Mouse (Mus musculus): ENCODE data around the gene Col1a1.
A peak's percentile ranks its signal among the peaks of the same experiment; 100 is the strongest.
"Not testable (repeated sequence)": the region's sequence is repeated elsewhere in the genome, so short reads cannot be mapped to it uniquely, and the experiment has no call there.

The Col1a1 gene

GRCm38 (mm10) chr11:94937787-94938186 lies 1.8 kb downstream of the Col1a1 start:
- no peak for DNase-seq (ENCODE audit: low read depth, low spot score)

DNA sequence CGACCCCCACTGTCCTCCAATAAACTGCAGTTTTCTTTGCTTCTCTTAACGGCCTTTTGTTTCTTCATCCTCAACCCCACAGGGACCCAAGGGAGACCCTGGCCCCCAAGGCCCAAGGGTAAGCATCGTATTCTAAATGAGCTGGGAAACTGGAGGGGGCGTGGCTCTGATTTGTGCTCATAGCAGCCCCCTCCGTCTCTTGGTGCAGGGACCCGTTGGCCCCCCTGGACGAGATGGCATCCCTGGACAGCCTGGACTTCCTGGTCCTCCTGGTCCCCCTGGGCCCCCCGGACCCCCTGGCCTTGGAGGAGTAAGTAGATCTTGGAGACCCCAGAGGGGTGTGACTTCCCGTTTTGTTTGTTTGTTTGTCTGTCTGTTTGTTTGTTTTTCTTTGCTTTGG lies 2.3 kb downstream of the Col1a1 start:
- no peak for DNase-seq (ENCODE audit: low read depth, low spot score)

DNA sequence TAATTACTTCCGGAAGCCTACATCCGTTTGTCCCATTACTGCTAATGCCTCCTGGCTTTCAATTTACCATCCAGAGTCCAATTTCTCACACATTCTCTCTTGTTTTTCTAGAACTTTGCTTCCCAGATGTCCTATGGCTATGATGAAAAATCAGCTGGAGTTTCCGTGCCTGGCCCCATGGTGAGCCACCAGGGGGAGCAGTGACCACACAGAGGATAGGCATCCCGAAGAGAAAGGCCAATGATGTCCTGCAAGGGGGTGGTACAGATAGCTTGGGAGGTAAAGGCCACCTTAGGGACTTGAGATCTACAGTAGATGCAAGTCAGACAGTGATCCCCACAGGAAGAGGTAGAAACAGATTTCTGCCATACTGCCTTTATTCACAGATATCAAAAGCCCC lies 3.3 kb downstream of the Col1a1 start:
- peak; percentile 79 for DNase-seq (ENCODE audit: low read depth, low spot score)

DNA sequence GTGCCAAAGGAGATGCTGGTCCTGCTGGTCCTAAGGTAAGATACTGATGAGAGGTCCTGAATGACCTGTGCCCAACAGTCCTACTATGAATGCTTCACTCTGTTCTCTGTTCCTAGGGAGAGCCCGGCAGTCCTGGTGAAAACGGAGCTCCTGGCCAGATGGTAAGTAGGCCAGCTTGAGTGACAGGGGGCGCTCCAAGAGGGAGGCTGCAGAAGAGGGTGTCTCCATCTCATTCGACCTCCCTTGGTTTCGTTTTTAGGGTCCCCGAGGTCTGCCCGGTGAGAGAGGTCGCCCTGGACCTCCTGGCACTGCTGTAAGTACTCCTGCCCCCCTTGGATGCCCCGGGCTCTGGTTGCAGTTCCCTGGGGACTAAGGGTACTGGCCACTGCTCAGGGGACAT lies 5.1 kb downstream of the Col1a1 start:
- DNase-seq (ENCODE audit: low read depth, low spot score): no peak

DNA sequence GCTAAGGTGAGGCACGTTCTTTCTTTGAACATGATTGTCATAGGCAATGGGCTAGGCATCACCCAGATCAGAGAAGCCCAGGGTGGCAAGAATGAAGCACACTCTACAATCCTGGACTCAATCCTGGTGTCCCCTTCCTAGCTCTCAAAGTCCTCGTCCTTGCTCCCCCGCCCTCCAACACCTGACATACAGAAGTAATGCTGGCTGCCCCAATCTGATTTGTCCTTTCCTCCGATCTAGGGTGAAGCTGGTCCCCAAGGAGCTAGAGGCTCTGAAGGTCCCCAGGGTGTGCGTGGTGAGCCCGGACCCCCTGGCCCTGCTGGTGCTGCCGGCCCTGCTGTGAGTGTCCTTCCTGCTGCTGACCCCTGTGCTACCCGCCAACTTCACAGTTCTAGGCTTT lies 5.8 kb downstream of the Col1a1 start:
- no peak for DNase-seq (ENCODE audit: low read depth, low spot score)

DNA sequence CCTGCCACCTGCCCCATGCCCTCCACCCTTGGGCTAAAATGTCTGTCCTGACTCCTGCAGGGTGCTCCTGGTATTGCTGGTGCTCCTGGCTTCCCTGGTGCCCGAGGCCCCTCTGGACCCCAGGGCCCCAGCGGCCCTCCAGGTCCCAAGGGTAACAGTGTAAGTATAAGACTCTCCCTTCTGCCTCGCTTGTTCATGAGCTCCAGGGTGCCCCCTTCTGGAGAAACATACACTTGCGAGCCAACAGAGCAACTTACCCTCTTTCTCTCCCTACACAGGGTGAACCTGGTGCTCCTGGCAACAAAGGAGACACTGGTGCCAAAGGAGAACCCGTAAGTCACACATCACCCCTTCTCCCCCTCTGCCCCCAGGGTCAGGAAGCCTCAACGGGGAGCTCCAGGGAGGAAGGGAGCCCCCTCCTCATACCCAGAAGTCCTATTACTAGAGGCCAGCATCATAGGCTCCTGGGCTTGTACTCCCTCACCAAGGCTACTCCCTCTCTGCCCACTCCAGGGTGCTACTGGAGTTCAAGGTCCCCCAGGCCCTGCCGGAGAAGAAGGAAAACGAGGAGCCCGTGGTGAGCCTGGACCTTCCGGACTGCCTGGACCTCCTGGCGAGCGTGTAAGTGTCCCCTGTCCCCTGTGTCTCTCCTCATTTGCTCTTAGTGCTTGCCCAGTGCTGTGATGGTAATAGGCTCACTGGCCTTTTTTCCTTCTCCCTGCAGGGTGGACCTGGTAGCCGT lies 6.4 kb downstream of the Col1a1 start:
- DNase-seq (ENCODE audit: low read depth, low spot score): peak; percentile 58

DNA sequence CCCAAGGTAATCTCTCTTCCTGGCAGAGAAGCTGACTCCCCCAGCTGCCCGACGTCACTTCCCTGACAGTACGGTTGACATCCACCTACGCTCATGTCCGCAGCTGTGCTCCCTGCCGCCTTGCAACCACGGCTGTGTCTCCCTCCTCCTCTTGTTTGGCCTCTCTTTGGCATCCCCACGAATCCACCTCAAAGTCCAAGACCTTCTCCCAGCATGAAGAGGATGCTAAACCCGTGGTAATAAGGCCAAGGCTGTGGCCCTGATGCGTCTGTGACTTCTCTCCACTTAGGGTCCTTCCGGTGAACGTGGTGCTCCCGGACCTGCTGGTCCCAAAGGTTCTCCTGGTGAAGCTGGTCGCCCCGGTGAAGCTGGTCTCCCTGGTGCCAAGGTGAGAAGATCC lies 7.0 kb downstream of the Col1a1 start:
- no peak for DNase-seq (ENCODE audit: low read depth, low spot score)

DNA sequence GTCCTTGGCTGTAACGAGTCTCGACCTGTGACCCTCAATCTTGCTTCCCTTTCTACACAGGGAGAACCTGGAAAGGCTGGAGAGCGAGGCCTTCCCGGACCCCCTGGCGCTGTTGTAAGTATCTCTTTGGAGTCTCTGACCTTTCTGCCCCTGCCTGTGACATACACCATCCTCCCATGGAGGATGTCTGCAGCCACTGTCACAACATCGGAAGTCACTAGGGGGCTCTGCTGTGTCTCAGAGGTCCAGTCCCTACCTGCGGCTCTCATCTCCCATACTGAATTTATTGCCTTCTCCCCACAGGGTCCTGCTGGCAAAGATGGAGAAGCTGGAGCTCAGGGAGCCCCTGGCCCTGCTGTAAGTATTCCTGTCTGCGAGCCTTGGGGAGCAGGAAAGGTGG lies 8.3 kb downstream of the Col1a1 start:
- DNase-seq (ENCODE audit: low read depth, low spot score): no peak

- DNase-seq (ENCODE audit: low read depth, low spot score): no peak
Observed at GRCm38 (mm10) chr11:94945236-94945635, 9.2 kb downstream of the Col1a1 start.

GRCm38 (mm10) chr11:94952169-94952568 lies 16.1 kb downstream of the Col1a1 start:
- DNase-seq (ENCODE audit: low read depth, low spot score): no peak

DNA sequence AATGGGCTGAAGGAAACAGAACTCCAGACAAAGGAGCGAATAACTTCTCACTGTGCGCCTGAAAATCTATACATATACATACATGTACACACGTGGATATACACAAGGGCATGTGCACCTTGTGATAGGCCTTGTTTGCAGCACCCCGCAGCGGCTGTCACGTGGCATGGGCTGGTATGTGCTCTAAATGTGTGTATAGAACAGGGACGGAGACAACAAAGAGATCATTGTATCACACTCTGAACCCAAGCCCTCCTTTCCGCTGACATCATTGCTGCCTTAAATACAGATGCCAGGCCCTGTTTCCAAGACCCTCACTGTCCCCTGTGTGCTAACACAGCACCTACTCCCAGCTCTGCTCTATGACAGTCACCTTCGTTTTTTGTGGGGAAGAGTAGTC lies 19.1 kb downstream of the Col1a1 start:
- no peak for DNase-seq (ENCODE audit: low read depth, low spot score)

DNA sequence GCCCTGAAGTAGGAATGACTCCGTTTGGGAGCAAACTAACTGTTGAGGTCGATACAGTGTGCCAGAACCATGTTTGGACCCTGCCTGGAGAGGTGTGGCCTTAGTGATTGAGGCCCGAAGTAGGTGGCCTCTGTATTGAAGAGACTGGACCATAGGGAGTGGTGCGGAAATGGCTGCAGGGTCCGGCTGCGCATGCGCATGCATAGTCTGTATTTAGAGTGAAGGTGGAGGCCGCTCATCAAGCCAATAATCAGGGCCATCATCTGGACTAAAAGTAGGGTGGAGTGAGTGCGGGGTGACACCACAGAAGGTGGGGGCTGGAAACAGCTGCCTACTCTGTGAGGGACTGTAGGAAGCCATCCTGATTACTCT lies 21.7 kb downstream of the Col1a1 start:
- DNase-seq (ENCODE audit: low read depth, low spot score): no peak

GRCm38 (mm10) chr11:94958065-94958858 lies 22.2 kb downstream of the Col1a1 start:
- peak; percentile 71 for DNase-seq (ENCODE audit: low read depth, low spot score)

DNA sequence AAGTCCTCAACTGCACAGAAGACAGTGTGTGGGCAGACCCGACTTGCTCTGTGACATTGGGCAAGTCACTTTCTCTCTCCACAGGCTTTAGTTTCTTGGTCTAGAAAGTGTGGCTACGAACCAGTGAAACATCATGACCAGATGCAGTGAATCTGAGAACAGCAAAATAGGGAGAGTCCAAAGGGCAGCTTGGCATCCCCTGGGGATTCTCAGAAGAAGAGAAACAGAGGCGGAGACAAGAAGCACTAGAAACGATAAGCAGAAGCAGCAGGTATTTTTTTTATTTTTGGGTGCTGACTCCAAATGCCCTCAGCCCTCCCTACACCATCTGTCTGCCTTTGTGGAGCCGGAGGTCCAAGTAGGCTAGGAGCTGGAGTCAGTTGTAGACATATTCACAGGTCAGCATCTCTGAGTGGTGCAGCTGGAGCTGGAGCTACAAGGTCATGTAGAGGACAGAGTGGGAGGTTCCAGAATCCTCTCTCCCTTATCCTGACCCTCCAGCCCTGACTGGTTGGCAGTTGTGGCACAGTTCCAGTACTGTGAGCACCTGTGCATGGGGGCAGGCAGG lies 26.6 kb downstream of the Col1a1 start:
- peak; percentile 53 for DNase-seq (ENCODE audit: low read depth, low spot score)

- DNase-seq (ENCODE audit: low read depth, low spot score): no peak
Observed at GRCm38 (mm10) chr11:94967419-94967818, 31.4 kb downstream of the Col1a1 start, which contains the start of gene Hils1. Gene Hils1, plus strand, starts transcription at chr11:94967593.

DNA sequence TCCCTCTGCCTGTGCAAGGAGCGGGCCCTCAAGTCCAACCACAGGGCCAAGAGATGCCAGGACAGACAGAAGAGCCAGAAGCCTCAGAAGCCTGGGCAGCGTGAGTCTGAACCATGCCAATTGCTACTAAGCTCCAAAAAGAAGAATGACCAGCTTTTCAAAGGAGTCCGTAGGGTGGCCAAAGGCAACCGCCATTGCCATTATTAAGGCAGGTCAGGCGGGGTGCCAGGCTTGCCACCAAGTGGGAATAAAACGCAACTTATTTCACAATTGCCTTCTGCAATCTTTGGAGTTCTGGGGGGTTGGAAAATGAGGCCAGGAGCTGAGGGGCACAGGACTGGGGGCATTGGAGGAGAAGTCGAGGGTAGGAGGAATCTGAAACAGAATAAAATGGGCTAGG lies 32.2 kb downstream of the Col1a1 start:
- DNase-seq (ENCODE audit: low read depth, low spot score): no peak

- not testable (repeated sequence) for DNase-seq (ENCODE audit: low read depth, low spot score)
Observed at GRCm38 (mm10) chr11:94969709-94970108, 33.7 kb downstream of the Col1a1 start.

DNA sequence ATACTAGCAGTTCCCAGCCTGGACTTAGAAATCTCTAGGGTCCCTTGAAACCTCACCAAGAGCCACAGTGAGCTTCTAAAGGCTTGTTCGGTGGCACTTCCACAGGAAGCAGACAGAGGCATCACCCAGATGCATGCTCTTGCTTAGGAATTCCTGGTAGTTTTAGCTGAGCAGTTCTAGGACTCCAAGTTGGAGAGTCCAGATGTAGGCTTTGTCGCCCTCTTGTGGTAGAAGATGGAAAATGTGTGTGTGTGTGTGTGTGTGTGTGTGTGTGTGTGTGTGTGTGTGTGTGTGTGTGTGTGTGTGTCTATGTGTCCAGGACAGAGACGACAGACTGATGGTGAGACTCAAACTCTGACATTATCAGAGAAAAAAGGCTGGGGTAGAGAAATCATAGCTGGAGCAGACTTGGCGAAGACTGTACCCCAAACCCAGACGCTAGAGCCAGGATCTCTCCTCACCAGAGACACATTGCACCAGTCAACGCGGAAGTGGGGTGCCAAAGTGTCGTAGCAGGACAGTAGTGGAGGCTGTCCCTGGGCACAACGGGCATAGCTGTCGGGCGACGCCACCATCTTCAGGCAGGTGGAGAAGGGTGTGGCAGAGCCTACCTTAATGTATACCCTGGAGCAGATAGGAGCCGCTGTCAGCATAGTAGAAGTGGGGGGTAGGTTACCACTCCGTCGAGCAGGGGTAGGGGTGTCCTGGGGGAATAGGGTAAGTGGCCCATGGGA lies 34.4 kb downstream of the Col1a1 start:
- peak; percentile 91 for DNase-seq (ENCODE audit: low read depth, low spot score)

DNA sequence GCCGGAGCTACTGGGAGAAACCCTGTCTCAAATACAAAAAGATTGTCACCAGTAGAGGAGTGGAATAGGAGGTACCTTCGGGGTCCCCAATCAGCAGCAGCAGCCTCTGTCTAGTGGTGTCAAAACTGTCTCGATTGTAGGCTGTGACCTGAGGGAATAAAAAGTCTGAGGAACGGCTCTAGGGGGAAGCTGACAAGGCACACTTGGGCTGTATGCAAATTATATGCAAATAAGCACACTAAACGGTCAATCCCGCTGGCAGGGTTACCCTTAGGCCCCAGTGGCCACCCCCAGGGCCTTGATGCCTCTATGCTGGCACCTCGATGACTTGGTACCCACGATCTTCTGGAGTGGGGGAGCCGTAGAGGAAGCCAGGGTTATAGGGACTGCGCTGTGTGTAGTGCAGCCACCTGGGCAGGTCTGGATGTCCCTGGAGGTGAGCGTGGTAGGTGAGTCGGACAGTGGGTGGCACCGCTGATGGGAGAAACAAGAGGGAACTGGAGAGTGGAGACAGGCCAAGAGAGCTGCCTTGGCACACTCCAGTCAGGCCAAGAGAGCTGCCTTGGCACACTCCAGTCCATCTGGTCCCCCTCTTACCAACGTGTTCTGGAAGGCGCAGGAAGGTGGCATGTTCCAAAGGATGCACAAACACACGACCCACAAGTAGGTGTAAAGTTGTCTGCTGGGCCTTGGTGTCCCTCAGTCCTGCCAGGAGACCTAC lies 36.0 kb downstream of the Col1a1 start:
- peak; percentile 91 for DNase-seq (ENCODE audit: low read depth, low spot score)

GRCm38 (mm10) chr11:94972887-94973286 lies 36.9 kb downstream of the Col1a1 start:
- DNase-seq (ENCODE audit: low read depth, low spot score): no peak

DNA sequence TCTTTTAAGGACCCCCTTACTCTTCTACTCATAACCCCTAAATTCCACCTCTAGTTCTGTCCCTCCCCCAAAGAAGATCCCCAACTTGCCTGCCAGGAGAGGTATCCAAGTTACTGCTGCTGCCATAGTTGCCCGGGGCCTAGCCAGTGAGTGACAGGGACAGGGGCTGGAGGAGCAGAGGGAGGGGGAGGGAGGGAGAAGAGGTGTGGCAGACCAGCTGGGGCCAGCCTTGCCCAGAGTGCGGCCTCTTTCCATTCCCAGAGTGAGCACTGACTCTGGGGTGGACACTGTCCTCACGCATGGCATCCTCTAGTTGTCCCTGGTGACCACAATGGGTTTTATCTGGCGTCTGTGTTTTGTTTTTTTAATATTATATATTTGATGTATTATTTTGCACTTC lies 37.3 kb downstream of the Col1a1 start:
- DNase-seq (ENCODE audit: low read depth, low spot score): no peak

Measured in brain, adult 2 months (tissue).